Mouse (Mus musculus) erythroblast, embryonic 14.5 days (primary cell): Measurements from ENCODE around the gene Klhl25.

ENCODE experiments used
- GATA1 ChIP-seq: IDR thresholded peaks from 2 replicates; pipeline ENCODE4 v1.6.1; 2012; ENCODE audit warnings: low read length, inconsistent platforms, mixed read lengths
- TAL1 ChIP-seq: IDR thresholded peaks from 3 replicates; pipeline ENCODE4 v1.6.1; 2012; ENCODE audit warnings: low read length, inconsistent platforms, mixed read lengths

DNA sequence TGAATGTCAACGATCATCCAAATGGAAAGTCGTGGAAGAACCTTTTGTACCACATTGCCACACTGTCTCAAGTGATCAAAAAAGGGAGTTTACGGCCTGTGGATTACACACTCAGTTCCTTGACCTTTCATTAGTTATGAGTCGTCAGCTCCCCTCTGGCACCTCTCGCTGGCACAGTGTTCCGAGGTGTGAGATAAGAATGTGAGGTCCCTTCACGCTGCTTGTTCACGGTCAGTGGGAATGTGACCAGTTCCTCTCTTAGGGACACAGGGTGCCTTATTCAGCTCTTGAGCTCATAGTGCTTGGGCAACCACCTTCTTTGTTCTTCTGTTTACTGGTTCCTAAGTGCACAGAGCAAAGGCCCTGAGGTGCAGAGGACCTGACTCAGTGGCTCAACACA, 51.4 kb downstream of the Klhl25 start:
- TF ChIP-seq GATA1 (no peak), TAL1 (no peak)
